Comparison of ENCODE assay signal across 21 mouse cellular contexts in the genomic region with DNA sequence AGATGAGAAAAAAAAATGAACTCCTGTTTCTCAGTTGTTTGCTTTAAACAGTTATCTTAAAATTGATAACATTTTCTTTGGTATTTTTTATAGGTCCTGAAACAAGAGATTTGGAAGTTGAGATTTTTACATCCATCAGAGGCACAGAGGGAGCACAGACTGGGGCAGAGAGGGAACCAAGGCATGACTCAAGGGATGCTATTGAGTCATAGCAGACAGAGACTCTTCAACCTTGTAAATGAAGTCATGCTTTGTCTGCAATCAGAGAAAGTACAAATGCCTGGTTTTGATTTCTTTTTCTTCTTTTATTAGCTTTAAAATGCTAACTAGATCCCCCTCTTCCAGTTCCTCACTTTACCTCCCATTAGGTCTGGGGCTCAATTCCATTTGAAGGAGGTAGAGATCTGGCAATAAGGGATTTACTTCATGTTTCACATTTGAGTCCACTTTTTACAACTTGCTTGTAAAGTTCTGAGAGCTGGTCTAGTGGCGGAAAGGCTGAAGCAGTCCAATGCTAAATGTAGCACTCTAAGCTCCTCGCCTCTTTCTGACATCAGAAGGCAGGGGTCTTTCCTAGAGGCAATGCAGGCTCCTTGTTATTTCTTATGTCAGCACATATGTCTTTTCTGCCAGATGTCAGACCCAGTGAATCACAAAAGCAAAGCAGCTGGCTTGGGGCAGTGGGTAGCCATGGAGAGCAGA.
DNase-seq lines count a peak whose midpoint lies in the region; ATAC-seq and TF ChIP-seq lines count a peak whose summit lies in the region.
"Had no signal": no experiment of that assay in that cellular context is flagged by ENCODE, and none has a peak within 500 bp of the region (broad histone marks: within the 10 kb centered on the region; RNA-seq: fewer than 3 reads in every experiment).

No protein-coding gene starts in this region.

- H3K36me3 ChIP-seq in embryonic facial prominence, embryonic 15.5 days, result no peaks in the 10 kb centered on the region
- H3K36me3 ChIP-seq in limb, embryonic 13.5 days, result no peaks in the 10 kb centered on the region
- H3K36me3 ChIP-seq in kidney, adult 2 months (ENCODE audit: control insufficient read depth, insufficient read depth, low read length), result no peaks in the 10 kb centered on the region
- H3K36me3 ChIP-seq: forebrain, embryonic 10.5 days; hindbrain, embryonic 15.5 days had no signal

- no peak for TF ChIP-seq POLR2A in kidney, adult 2 months (IDR thresholded peaks at IDR 0.05; ENCODE audit: low read depth, low read length)

- intact Hi-C loops in left cerebral cortex, postnatal 4 days (cut with DNase I), result no loop called here
- intact Hi-C loops in heart, postnatal 14 days (cut with DNase I), result no loop called here

- H3K9ac ChIP-seq in embryonic facial prominence, embryonic 15.5 days, result no peak overlapping the region
- H3K9ac ChIP-seq in limb, embryonic 13.5 days, result no peak overlapping the region
- H3K9ac ChIP-seq: hindbrain, embryonic 15.5 days had no signal

- ATAC-seq in embryonic facial prominence, embryonic 15.5 days (ENCODE audit: insufficient number of reproducible peaks, low FRiP score, low TSS enrichment, low read depth), result no peak
- ATAC-seq in limb, embryonic 13.5 days (ENCODE audit: low FRiP score, low read depth), result peak; percentile 75; the same call in 1 of the 2 replicates
- ATAC-seq: forebrain, embryonic 14.5 days; intestine, embryonic 16.5 days had no signal

- no peaks in the 10 kb centered on the region for H3K27me3 ChIP-seq in embryonic facial prominence, embryonic 15.5 days
- no peaks in the 10 kb centered on the region for H3K27me3 ChIP-seq in limb, embryonic 13.5 days
- no peaks in the 10 kb centered on the region for H3K27me3 ChIP-seq in kidney, adult 2 months (replicated peaks; ENCODE audit: control insufficient read depth, insufficient read depth, low read length)
- H3K27me3 ChIP-seq: CH12.LX; hindbrain, embryonic 15.5 days had no signal

- no peak for TF ChIP-seq CTCF in kidney, adult 2 months (conservative IDR thresholded peaks at IDR 0.05; ENCODE audit: insufficient read depth, insufficient read length, low read depth, low read length)

- no peak overlapping the region for H3K4me3 ChIP-seq in embryonic facial prominence, embryonic 15.5 days (replicated peaks)
- H3K4me3 ChIP-seq in limb, embryonic 13.5 days, result no peak overlapping the region
- no peak overlapping the region for H3K4me3 ChIP-seq in kidney, adult 2 months (ENCODE audit: insufficient read depth, low read depth, low read length)
- H3K4me3 ChIP-seq: erythroblast, embryonic 14.5 days; forebrain, embryonic 10.5 days; hindbrain, embryonic 15.5 days had no signal

- H3K4me1 ChIP-seq in embryonic facial prominence, embryonic 15.5 days, result 0 out of 2 replicates have a peak, but pooled peaks cover 2% of the 10 kb centered on the region
- peaks cover 14% of the 10 kb centered on the region for H3K4me1 ChIP-seq in limb, embryonic 13.5 days
- H3K4me1 ChIP-seq in kidney, adult 2 months (ENCODE audit: control insufficient read depth, insufficient read depth, low read length), result no peaks in the 10 kb centered on the region
- H3K4me1 ChIP-seq: forebrain, embryonic 10.5 days; hindbrain, embryonic 15.5 days had no signal

- 72% methylated on average over 2 of the region's 2 CpGs for WGBS in embryonic facial prominence, embryonic 15.5 days
- WGBS in limb, embryonic 13.5 days, result 20% methylated on average over 2 of the region's 2 CpGs
- 89% methylated on average over 2 of the region's 2 CpGs for WGBS in kidney, adult 2 months

- 0 out of 2 replicates have a peak overlapping the region, but pooled peaks have one; percentile 8 for H3K27ac ChIP-seq in embryonic facial prominence, embryonic 15.5 days (replicated peaks)
- peak overlapping the region; percentile 3; the same call in 1 of the 2 replicates for H3K27ac ChIP-seq in limb, embryonic 13.5 days
- no peak overlapping the region for H3K27ac ChIP-seq in kidney, adult 2 months (ENCODE audit: insufficient read depth, low read depth, low read length)
- H3K27ac ChIP-seq: forebrain, embryonic 10.5 days; hindbrain, embryonic 15.5 days had no signal

- DNase-seq in embryo, embryonic 11 days, result peak; percentile 1
- no peak for DNase-seq in embryo, embryonic 9.5 days (ENCODE audit: extremely low spot score)
- peak; percentile 53 for DNase-seq in 3T3-L1 (ENCODE audit: low read depth, low spot score)
- no peak for DNase-seq in left cerebral cortex, postnatal 4 days
- DNase-seq in kidney, adult 2 months, result no peak
- no peak for DNase-seq in heart, postnatal 14 days
- DNase-seq: adrenal gland, postnatal 10 days; cerebellum, adult 11 months; cerebellum, adult 8-10 months; cerebellum, postnatal 25 days; gastrocnemius, postnatal 36 days; heart, adult 11 months; heart, postnatal 10 days had no signal

- H3K9me3 ChIP-seq in embryonic facial prominence, embryonic 15.5 days (replicated peaks), result no peaks in the 10 kb centered on the region
- no peaks in the 10 kb centered on the region for H3K9me3 ChIP-seq in limb, embryonic 13.5 days
- H3K9me3 ChIP-seq: forebrain, embryonic 10.5 days; hindbrain, embryonic 15.5 days had no signal

- no peak overlapping the region for H3K4me2 ChIP-seq in embryonic facial prominence, embryonic 15.5 days (replicated peaks)
- H3K4me2 ChIP-seq in limb, embryonic 13.5 days (replicated peaks), result no peak overlapping the region
- H3K4me2 ChIP-seq: hindbrain, embryonic 15.5 days had no signal

Comparison
In these comparisons a context has a peak if more than half of its experiments do, and no peak if none do; other contexts are left out.
1. DNase-seq: peak in embryo, embryonic 11 days (single experiment) and 3T3-L1 (single experiment); none in embryo, embryonic 9.5 days (single experiment), left cerebral cortex, postnatal 4 days (single experiment), kidney, adult 2 months (single experiment) and heart, postnatal 14 days (0 of 2).